Mouse (Mus musculus) embryo, embryonic 11.5 days (tissue): ENCODE data around the gene Cmtm4.

Experiments
- DNase-seq: peaks from one replicate; pipeline ENCODE4 v3.0.0-alpha.2; 2012; ENCODE audit warnings: low read depth, low spot score

Cmtm4 gene

GRCm38 (mm10) chr8:104395703-104396357 lies at the start of gene Cmtm4:
Gene Cmtm4 (minus strand): TSS chr8:104395807.
- peak; percentile 41 for DNase-seq

DNA sequence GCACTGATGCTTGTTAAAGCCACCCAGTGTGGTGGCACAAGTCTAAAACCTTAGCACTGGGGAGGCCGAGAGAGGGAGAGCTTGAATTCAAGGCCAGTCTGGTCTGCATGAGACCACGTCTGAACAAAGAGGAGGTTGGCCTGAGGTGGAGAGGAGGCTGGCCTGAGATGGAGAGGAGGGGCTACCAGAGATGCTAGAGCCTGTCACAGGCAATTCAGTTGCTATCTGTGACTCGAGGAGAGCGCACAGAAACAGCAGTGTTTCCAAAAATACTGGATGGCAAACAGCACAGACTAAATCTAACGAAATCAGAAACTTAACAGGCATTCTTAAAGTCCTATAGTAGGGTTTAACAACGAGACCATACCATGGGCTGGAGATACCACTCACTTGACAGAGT lies 49.6 kb upstream of the Cmtm4 start:
- DNase-seq, result no peak

DNA sequence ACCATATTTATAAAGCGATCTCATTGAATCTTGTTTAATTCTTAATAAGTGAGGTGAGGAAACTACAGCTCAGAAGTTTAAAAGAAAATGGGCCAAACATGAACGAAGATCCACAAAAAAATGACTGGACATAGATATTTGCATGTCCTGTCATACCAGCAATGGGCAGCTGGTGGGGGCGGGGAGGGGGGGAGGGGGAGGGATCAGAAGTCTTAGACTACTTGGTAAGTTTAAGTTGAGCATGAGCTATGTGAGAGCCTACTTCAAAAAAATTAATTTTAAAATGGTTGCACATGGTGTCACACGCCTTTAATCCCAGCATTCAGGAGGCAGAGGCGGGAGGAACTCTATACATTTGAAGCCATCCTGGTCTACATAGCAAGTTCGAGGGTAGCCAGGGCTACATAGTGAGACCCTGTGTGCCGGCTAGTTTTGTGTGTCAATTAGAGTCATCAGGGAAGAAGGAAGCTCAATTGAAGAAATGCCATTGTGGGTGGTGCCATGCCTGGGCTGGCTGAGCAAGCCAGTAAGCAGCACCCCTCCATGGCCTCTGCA lies 47.6 kb upstream of the Cmtm4 start:
- no peak for DNase-seq

GRCm38 (mm10) chr8:104442299-104443124 lies 46.9 kb upstream of the Cmtm4 start, which contains the start of gene Dync1li2:
Gene Dync1li2 (minus strand): TSS chr8:104443047.
- peak; percentile 90 for DNase-seq

DNA sequence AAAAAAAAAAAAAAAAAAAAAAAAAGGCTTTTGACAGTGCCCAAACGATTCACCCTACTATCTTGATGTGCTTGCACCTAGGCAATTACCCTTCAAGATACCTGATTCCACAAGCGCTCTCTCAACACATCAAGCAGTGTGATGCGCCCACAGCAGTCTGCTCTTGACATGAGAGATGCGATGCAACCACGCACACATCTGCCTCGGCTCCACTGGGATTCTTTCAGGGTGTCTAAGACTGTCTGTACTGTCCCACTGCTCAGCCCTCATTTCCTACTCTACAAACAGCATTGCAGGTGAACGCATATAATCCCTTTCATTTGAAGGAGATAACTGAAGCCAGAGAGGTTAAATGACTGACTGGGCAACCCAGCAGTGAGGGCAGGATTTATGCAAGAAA lies 46.0 kb upstream of the Cmtm4 start:
- DNase-seq, result no peak

GRCm38 (mm10) chr8:104439461-104439860 lies 43.9 kb upstream of the Cmtm4 start:
- DNase-seq, result no peak

DNA sequence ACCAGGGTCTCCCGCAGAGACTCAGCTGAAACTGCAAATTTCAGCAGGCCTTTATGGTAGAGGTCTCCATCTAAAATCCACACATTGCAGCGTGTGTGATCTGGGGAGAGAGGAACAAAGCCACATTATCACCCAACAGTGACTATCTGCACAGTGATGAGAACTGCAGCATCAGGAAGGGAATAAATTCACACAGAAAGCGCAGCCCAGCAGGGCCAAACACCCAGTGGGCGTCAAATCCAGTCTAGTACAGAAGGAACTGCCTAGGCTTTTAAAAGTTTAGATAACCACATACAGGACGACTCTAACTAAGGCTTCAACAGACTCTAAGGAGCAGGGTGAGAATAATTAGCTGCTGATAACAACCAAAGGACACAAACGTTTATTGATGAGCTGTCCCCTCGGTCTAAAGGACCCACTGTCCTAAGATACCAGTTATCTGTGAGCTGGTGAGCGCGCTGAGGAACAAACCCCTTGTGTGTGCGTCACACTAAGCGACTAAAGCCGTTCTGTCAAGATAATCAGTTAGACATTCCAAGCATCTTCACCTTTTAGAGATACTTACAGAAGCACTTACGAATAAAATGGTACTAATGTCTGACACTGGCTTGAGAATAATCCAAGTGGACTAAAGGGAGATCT lies 42.0 kb upstream of the Cmtm4 start:
- no peak for DNase-seq

DNA sequence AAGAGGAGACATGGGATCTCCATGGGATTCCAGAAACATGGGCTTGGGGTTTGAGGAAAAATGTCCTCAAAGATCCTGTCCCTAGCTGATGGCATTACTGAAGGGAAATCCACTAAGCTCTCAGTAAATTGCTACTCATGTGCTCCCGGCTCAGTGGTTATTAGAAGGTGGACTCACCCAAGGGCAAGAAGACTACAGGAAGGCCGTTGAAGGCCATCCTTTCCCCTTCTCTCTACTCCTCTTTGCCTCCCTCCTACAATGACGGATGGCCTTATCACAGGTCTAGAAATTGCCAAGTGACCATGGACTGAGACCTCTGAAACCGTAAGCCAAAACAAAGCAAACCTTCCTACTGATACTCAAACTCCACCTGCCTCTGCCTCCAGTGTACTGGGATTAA lies 41.0 kb upstream of the Cmtm4 start:
- no peak for DNase-seq

DNA sequence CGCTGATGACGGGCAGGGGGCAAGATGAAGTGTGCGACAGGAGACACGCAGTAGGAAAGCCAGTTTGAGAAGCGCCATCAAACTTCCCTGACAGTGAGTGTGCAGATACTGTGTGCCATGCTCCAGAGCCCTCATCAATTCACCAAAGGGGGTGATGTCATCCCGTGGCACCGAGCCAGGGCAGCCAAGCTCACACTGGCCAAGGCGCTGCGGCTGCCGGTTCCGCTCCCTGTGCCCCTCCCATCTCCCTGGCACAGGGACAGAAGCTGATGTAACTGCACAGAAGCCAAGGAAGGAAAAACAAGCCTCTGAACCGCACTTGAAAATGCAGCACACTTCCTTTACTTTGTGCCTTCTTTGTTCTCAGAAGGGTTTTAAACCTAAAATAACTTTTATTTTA lies 40.4 kb upstream of the Cmtm4 start:
- no peak for DNase-seq

- DNase-seq, result no peak
Measured at GRCm38 (mm10) chr8:104434826-104435354, 39.3 kb upstream of the Cmtm4 start.

GRCm38 (mm10) chr8:104434275-104434674 lies 38.7 kb upstream of the Cmtm4 start:
- DNase-seq, result no peak

DNA sequence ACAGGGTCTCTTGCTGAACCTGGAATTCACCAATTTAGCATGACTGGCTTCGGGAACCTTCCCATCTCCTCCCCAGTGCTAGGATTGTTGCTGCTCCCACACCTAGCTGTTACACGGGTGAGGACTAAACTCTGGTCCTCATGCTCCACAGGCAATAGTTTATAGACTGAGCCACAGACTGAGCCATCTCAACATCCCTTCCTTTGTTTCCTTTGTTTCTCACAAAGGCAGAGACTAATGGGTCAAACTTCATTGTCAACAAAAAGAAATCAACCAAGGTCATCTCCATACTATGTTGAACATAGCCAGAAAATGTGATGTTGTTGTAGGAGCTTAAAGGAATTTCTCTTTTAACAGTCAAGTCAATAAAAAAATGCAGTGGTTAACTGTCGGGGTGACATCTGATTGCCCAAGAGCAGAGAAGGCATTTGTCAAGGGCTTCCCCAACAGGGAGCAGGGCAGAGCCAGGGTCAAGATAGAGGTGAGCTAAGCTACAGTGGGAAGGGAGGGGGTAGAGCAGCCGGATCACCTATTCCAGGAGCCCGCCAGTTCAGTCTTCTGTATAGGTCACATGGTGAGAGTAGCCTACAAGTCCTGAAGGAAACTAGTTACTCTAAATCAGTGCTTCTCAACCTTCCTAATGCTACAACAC lies 37.7 kb upstream of the Cmtm4 start:
- DNase-seq, result no peak

DNA sequence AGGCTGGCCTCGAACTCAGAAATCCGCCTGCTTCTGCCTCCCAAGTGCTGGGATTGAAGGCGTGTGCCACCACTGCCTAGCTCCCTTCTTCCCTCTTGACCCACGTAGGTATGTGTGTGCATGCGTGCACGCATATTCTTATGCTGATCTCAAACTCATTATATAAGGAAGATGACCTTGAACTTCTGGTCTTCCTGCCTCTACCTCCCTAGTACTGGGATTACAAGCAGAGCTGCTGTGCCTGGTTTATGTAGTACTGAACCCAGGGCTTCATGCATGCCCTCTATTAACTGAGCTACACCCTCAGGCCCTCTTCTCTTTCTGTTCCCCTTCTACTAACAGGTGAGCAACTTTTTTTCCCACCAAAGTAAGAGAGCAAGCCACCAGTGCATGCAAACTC lies 37.0 kb upstream of the Cmtm4 start:
- DNase-seq, result no peak

- DNase-seq, result no peak
Measured at GRCm38 (mm10) chr8:104430230-104430629, 34.6 kb upstream of the Cmtm4 start.

GRCm38 (mm10) chr8:104427703-104428102 lies 32.1 kb upstream of the Cmtm4 start:
- DNase-seq, result no peak

GRCm38 (mm10) chr8:104422313-104422712 lies 26.7 kb upstream of the Cmtm4 start:
- DNase-seq, result no peak

DNA sequence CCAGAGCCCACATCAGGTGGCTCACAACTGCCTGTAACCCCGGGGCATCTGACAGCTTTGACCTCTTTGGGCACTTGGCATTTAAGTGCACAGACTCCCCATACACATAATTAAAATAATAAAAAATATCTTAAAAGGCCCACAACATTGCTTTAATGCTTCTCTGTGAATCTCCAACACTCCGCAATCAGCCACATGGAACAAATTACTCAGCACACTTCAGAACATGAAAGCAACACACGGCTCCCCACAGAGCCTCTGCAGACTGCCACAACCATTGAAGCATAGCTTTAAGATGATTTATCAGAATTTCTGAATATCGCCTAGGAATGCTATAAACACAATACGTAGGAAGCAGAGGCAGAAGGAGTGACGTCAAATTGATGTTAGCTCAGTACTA lies 20.4 kb upstream of the Cmtm4 start:
- DNase-seq, result no peak

DNA sequence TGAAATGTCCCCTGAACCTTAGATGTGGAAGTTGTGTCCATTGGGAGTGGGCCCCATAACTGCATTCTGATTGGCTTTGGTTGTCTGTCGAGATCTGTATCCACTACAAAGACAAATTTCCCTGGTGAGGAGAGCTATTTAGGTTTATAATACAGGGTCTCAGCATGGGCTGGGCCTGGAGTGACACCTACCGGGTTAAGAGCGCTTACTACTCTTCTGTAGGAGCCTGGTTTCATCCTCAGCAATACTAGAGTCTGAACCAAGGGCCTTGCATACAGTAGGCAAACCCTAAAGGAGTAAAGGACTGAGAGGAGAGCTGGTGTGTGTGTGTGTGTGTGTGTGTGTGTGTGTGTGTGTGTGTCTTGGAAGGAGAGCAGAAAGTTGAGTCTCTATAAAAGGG lies 18.6 kb upstream of the Cmtm4 start:
- no peak for DNase-seq

- no peak for DNase-seq
Measured at GRCm38 (mm10) chr8:104413770-104414169, 18.2 kb upstream of the Cmtm4 start.

DNA sequence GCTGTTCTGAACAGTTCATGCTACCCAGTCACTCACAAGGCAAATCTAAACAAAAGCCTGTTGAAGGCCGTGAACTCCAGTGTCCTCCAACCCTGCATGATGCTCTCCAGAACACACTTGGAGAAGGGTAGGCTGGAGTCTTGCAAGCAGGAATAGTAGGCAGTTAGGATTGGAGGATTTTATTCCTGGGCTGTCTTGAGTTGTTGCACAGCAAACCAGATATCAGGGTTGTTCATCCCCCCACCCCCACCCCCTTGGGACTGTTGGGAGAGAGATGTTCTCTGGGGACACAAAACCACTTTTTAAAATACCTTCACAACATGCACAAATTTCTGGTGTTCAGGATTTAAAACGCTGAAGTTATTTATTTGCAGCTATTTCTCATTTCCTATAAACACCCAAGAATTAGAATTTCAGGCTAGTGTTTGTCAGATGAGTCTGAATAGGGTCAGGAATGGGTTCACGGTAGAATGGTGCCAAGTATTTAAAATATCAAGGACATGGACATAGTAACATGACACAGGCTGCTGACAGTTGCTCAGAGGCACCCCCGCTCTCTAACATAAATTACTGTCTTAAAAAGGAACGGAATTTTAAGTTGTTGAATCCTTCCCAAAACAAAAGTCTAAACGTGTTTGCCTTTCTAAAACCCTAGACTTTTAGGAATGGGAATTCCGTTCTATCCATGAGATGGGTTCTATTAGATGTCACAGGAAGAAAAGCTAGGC lies 17.4 kb upstream of the Cmtm4 start:
- DNase-seq, result no peak

GRCm38 (mm10) chr8:104411972-104412371 lies 16.4 kb upstream of the Cmtm4 start:
- no peak for DNase-seq
